Mouse (Mus musculus) thymus, adult 2 months (tissue): Measurements from ENCODE around the gene Gm960.

Experiments used
- CTCF ChIP-seq: fragments of 200-500 bp; IDR thresholded peaks from 2 replicates; pipeline ENCODE4 v1.5.1; 2012; ENCODE audit warnings: mild to moderate bottlenecking, control low read depth, low read length, moderate library complexity, borderline replicate concordance; ENCODE audit not compliant: control insufficient read depth, poor library complexity, insufficient read depth; ENCODE audit errors: extremely low read depth
- POLR2A ChIP-seq: fragments of 200-500 bp; IDR thresholded peaks from 2 replicates; pipeline ENCODE4 v1.6.1; 2012; ENCODE audit warnings: mild to moderate bottlenecking, low read length, control low read depth, moderate library complexity; ENCODE audit not compliant: control insufficient read depth, poor library complexity, insufficient read depth; ENCODE audit errors: extremely low read depth

- TF ChIP-seq CTCF (no peak), POLR2A (no peak)
These were observed 88.4 kb downstream of the Gm960 start for GRCm38 (mm10) chr19:4610109-4610508.
